Mouse (Mus musculus): ENCODE data around the gene Myrfl. TPM values are rescaled to one million over a fixed set of nuclear protein-coding genes. Genes with fewer than 3 reads are reported as not detected.

Gene Myrfl
- total and polyA plus RNA-seq, 2 experiments, result not detected

DNA sequence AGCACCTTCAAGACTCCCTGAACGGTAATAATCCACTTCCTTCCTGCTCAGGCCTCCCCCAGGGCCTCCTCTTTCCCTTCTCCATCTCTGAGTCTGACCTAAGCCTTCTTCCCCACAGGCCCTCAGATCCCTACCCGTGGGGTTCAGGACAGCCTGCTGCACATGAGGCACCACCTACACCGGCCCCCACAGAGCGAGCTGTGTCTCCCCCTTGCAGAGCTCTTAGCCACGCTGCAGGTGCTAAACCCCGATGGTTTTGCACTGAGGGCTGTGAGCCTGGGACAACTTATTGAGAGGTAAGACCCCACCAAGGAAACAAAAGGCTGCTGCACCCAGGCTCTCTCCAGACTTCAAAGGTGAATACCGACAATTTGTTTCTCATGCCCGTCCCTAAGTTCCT, 19.9 kb upstream of the Myrfl start:
- no peaks in the 10 kb centered on the region for H3K79me2 ChIP-seq (ENCODE audit: control insufficient read depth, insufficient read depth, low read length)
- no peaks in the 10 kb centered on the region for H3K27me3 ChIP-seq (ENCODE audit: control insufficient read depth, insufficient read depth, low read length)
- TF ChIP-seq POLR2A (IDR thresholded peaks at IDR 0.05; ENCODE audit: extremely low read depth, insufficient read depth, low read length), result no peak
- no peak for TF ChIP-seq CTCF (IDR thresholded peaks at IDR 0.05; ENCODE audit: low read depth, low read length)
- no peak overlapping the region for H3K9ac ChIP-seq (ENCODE audit: low read depth, low read length)
- no peak overlapping the region for H3K4me3 ChIP-seq (ENCODE audit: insufficient read depth, low read depth, low read length)
- WGBS, result 87% methylated on average over 8 of the region's 8 CpGs
- H3K36me3 ChIP-seq (ENCODE audit: control insufficient read depth, insufficient read depth, low read length), result peaks cover 30% of the 10 kb centered on the region
- no peaks in the 10 kb centered on the region for H3K4me1 ChIP-seq (ENCODE audit: control insufficient read depth, insufficient read depth, low read length)
- DNase-seq (ENCODE audit: extremely low read depth, low read depth, low spot score), result no peak
- no peak overlapping the region for H3K27ac ChIP-seq (replicated peaks; ENCODE audit: insufficient read depth, low read depth, low read length)

DNA sequence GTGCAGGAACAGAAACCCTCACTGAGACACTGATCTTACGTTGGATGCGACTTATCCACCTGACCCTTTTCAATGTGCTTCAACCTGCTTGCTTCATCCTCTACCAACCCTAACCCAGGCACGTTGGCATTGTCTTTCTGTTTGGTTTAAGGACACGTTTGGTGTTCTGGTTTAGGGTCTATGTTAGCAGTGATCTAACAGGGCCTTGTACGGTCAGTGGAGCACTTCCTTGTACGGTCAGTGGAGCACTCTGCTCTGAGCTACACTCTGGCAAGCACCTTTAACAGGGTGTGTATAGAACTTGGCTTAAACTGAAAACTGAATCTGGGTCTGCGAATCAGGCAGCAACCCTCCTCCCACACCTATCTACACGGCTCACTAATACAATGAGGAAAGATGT, 18.6 kb upstream of the Myrfl start:
- Histone ChIP-seq H3K27me3 (ENCODE audit: control insufficient read depth, insufficient read depth, low read length) (no peaks in the 10 kb centered on the region), H3K79me2 (ENCODE audit: control insufficient read depth, insufficient read depth, low read length) (no peaks in the 10 kb centered on the region), H3K36me3 (ENCODE audit: control insufficient read depth, insufficient read depth, low read length) (peaks cover 36% of the 10 kb centered on the region), H3K27ac (replicated peaks; ENCODE audit: insufficient read depth, low read depth, low read length) (no peak overlapping the region), H3K4me3 (ENCODE audit: insufficient read depth, low read depth, low read length) (no peak overlapping the region), H3K4me1 (ENCODE audit: control insufficient read depth, insufficient read depth, low read length) (no peaks in the 10 kb centered on the region), H3K9ac (ENCODE audit: low read depth, low read length) (no peak overlapping the region)
- WGBS, result 93% methylated on average over 8 of the region's 8 CpGs
- TF ChIP-seq POLR2A (IDR thresholded peaks at IDR 0.05; ENCODE audit: extremely low read depth, insufficient read depth, low read length) (no peak), CTCF (IDR thresholded peaks at IDR 0.05; ENCODE audit: low read depth, low read length) (no peak)
- DNase-seq (ENCODE audit: extremely low read depth, low read depth, low spot score), result no peak

DNA sequence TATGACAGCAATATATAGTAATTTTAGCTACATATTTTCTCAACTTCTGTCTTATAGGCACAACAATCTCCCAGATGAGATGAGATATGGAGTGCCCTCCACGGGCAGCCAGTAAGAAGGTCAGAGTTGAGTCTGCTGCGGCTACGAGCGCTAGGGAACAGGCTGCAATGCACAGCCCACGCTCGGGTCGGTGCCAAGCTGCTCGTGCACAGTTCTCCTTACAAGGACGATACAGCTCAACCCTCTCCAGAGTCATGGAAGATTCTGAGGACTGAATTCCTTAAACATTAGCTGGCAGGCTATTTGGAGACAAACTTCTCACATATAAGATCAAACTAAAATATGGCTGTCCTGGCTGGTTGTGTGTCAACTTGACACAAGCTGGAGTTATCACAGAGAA, 17.9 kb upstream of the Myrfl start:
- H3K4me3 ChIP-seq (ENCODE audit: insufficient read depth, low read depth, low read length), result no peak overlapping the region
- H3K36me3 ChIP-seq (ENCODE audit: control insufficient read depth, insufficient read depth, low read length), result peaks cover 40% of the 10 kb centered on the region
- no peaks in the 10 kb centered on the region for H3K79me2 ChIP-seq (ENCODE audit: control insufficient read depth, insufficient read depth, low read length)
- H3K27ac ChIP-seq (replicated peaks; ENCODE audit: insufficient read depth, low read depth, low read length), result no peak overlapping the region
- no peak for TF ChIP-seq CTCF (IDR thresholded peaks at IDR 0.05; ENCODE audit: low read depth, low read length)
- no peak for TF ChIP-seq POLR2A (IDR thresholded peaks at IDR 0.05; ENCODE audit: extremely low read depth, insufficient read depth, low read length)
- 91% methylated on average over 9 of the region's 9 CpGs for whole genome bisulfite sequencing
- H3K9ac ChIP-seq (ENCODE audit: low read depth, low read length), result no peak overlapping the region
- no peak for DNase-seq (ENCODE audit: extremely low read depth, low read depth, low spot score)
- H3K27me3 ChIP-seq (ENCODE audit: control insufficient read depth, insufficient read depth, low read length), result no peaks in the 10 kb centered on the region
- H3K4me1 ChIP-seq (ENCODE audit: control insufficient read depth, insufficient read depth, low read length), result no peaks in the 10 kb centered on the region

DNA sequence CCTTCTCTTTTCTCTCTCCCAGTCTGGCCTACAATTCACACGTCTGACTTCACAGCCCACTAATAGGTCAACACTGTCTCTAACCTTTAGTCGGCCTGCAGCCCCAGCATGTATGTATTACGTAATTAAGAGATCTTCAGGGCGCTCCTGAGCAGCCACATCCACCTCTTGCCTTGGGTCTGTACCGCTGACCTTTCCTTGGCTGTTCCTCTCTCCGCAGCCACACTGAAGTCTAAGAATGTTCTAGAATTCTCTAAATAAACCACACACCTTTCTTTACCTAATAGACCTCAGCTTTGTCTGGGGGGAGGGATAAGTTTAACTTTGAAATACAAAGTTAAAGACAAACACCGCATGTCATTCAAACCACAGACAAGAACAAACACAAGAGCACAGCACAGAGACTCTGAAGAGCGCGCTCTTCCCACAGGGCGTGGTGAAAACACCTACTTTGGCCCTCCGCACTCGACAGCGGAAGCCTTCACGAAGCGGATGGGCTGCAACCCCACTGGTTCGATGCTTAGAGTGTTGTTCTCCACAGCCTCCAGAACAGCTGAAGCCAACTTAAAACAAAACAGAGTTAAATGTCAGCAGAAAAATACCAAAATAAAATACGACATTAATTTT, 17.0 kb upstream of the Myrfl start:
- peaks cover 44% of the 10 kb centered on the region for H3K36me3 ChIP-seq (ENCODE audit: control insufficient read depth, insufficient read depth, low read length)
- 76% methylated on average over 17 of the region's 17 CpGs for WGBS
- H3K4me3 ChIP-seq (ENCODE audit: insufficient read depth, low read depth, low read length), result no peak overlapping the region
- no peaks in the 10 kb centered on the region for H3K79me2 ChIP-seq (ENCODE audit: control insufficient read depth, insufficient read depth, low read length)
- no peak overlapping the region for H3K27ac ChIP-seq (replicated peaks; ENCODE audit: insufficient read depth, low read depth, low read length)
- no peaks in the 10 kb centered on the region for H3K4me1 ChIP-seq (ENCODE audit: control insufficient read depth, insufficient read depth, low read length)
- H3K27me3 ChIP-seq (ENCODE audit: control insufficient read depth, insufficient read depth, low read length), result no peaks in the 10 kb centered on the region
- H3K9ac ChIP-seq (ENCODE audit: low read depth, low read length), result no peak overlapping the region
- TF ChIP-seq POLR2A (IDR thresholded peaks at IDR 0.05; ENCODE audit: extremely low read depth, insufficient read depth, low read length), result no peak
- DNase-seq (ENCODE audit: extremely low read depth, low read depth, low spot score), result no peak

DNA sequence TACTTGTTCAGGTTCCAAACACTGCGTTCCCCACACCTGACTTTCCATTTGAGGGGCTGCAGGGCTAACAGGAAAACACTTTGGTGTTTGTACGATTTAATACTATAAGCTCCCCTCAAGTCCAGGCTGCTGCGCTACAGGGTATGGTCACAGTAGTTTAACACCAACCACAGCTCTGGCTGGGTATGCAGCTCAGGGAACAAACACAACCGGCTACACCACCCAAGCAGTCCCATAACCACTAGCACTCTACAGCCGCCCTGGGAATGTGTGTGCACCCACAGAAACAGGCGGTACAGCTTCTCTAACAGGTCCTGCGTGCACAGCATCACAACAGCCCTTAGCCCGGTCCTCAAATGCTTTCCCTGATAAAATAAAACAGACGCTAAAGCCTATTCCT, 16.1 kb upstream of the Myrfl start:
- DNase-seq (ENCODE audit: extremely low read depth, low read depth, low spot score), result no peak
- TF ChIP-seq CTCF (IDR thresholded peaks at IDR 0.05; ENCODE audit: low read depth, low read length) (no peak), POLR2A (IDR thresholded peaks at IDR 0.05; ENCODE audit: extremely low read depth, insufficient read depth, low read length) (no peak)
- Histone ChIP-seq H3K4me1 (ENCODE audit: control insufficient read depth, insufficient read depth, low read length) (no peaks in the 10 kb centered on the region), H3K36me3 (ENCODE audit: control insufficient read depth, insufficient read depth, low read length) (peaks cover 45% of the 10 kb centered on the region), H3K79me2 (ENCODE audit: control insufficient read depth, insufficient read depth, low read length) (no peaks in the 10 kb centered on the region), H3K9ac (ENCODE audit: low read depth, low read length) (no peak overlapping the region), H3K27me3 (ENCODE audit: control insufficient read depth, insufficient read depth, low read length) (no peaks in the 10 kb centered on the region), H3K27ac (replicated peaks; ENCODE audit: insufficient read depth, low read depth, low read length) (no peak overlapping the region), H3K4me3 (ENCODE audit: insufficient read depth, low read depth, low read length) (no peak overlapping the region)
- WGBS, result 95% methylated on average over 9 of the region's 9 CpGs

DNA sequence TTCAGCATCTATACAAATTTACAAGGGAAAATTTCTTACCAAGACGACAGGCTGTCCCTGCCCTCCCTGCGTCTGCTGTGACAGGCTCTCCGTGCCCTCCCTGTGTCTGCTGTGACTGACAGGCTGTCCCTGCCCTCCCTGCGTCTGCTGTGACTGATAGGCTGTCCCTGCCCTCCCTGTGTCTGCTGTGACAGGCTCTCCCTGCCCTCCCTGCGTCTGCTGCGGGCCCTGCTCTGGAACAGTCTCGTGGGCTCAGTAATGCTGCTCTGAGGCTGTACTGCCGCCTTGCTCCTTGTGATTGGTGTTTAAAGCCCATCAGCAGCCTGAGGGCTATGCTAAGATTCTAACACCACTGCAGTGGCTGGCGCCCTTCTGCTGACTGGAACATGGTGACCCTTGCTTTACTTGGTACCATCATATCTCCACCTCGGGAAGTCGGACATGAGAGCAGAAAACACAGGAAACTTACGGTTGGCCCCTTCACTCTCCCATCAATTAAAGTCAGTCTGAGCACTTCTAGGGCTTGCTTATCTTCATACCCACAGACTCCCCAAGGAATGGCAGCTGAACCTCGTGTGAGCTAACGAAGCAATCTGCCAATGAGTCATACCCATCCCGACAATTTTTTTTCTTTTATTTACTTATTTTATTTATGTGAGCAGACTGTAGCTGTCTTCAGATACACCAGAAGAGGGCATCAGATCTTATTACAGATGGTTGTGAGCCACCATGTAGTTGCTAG, 12.4 kb upstream of the Myrfl start:
- TF ChIP-seq POLR2A (IDR thresholded peaks at IDR 0.05; ENCODE audit: extremely low read depth, insufficient read depth, low read length), result no peak
- no peaks in the 10 kb centered on the region for H3K27me3 ChIP-seq (ENCODE audit: control insufficient read depth, insufficient read depth, low read length)
- H3K27ac ChIP-seq (replicated peaks; ENCODE audit: insufficient read depth, low read depth, low read length), result no peak overlapping the region
- 80% methylated on average over 15 of the region's 15 CpGs for WGBS
- H3K36me3 ChIP-seq (ENCODE audit: control insufficient read depth, insufficient read depth, low read length), result peaks cover 56% of the 10 kb centered on the region
- H3K4me1 ChIP-seq (ENCODE audit: control insufficient read depth, insufficient read depth, low read length), result no peaks in the 10 kb centered on the region
- DNase-seq (ENCODE audit: extremely low read depth, low read depth, low spot score), result no peak
- no peak overlapping the region for H3K4me3 ChIP-seq (ENCODE audit: insufficient read depth, low read depth, low read length)
- no peaks in the 10 kb centered on the region for H3K79me2 ChIP-seq (ENCODE audit: control insufficient read depth, insufficient read depth, low read length)
- no peak overlapping the region for H3K9ac ChIP-seq (ENCODE audit: low read depth, low read length)

Data from liver, adult 2 months (tissue).